ENCODE assay signal across 9 mouse cellular contexts in genomic region chr1:115684518-115685368, GRCm38 (mm10). TPM values are rescaled to one million over a fixed set of nuclear protein-coding genes. Genes with fewer than 3 reads are reported as not detected.
DNase-seq lines count a peak whose midpoint lies in the region; ATAC-seq and TF ChIP-seq lines count a peak whose summit lies in the region.
"Had no signal": no experiment of that assay in that cellular context is flagged by ENCODE, and none has a peak within 500 bp of the region (broad histone marks: within the 10 kb centered on the region; RNA-seq: fewer than 3 reads in every experiment).

Gene Cntnap5a, plus strand, starts transcription at chr1:115684756.

- H3K9me3 ChIP-seq in forebrain, embryonic 12.5 days = no peaks in the 10 kb centered on the region
- no peaks in the 10 kb centered on the region for H3K9me3 ChIP-seq in hindbrain, embryonic 10.5 days

- no peak within 1 kb of the TSS for H3K9ac ChIP-seq in forebrain, embryonic 12.5 days

- H3K4me3 ChIP-seq in forebrain, embryonic 12.5 days (replicated peaks) = peak within 1 kb of the TSS; percentile 33
- H3K4me3 ChIP-seq in hindbrain, embryonic 10.5 days = peak within 1 kb of the TSS; percentile 38
- peak within 1 kb of the TSS; percentile 62 for H3K4me3 ChIP-seq in layer of hippocampus, adult 2 months

- 11% methylated on average over 26 of the region's 26 CpGs for WGBS in forebrain, embryonic 12.5 days
- WGBS in hindbrain, embryonic 10.5 days = 14% methylated on average over 26 of the region's 26 CpGs

- ATAC-seq in forebrain, embryonic 12.5 days (ENCODE audit: low FRiP score) = peak; percentile 87

- 0 out of 2 replicates have a peak, but pooled peaks cover 3% of the 10 kb centered on the region for H3K4me1 ChIP-seq in forebrain, embryonic 12.5 days
- H3K4me1 ChIP-seq in hindbrain, embryonic 10.5 days (replicated peaks) = no peaks in the 10 kb centered on the region

- TF ChIP-seq CTCF in layer of hippocampus, adult 2 months (conservative IDR thresholded peaks at IDR 0.05) = no peak

- peak; percentile 12 to 56 for DNase-seq in spleen, postnatal 4 days (ENCODE audit: low spot score in 2 of 2)
- DNase-seq in spleen, adult 18-20 months = no peak
- DNase-seq in hindbrain, embryonic 10.5 days (ENCODE audit: low spot score) = peak; percentile 83
- peak; percentile 10 to 34 for DNase-seq in layer of hippocampus, adult 2 months (ENCODE audit: low spot score in 2 of 2)
- peak; percentile 26 to 36 for DNase-seq in lung, postnatal 4 days
- DNase-seq in right cerebral cortex, postnatal 10 days (ENCODE audit: low spot score in 2 of 2) = peak; percentile 71 to 76
- DNase-seq in thymus, postnatal 0 days (ENCODE audit: low spot score) = no peak

- H3K4me2 ChIP-seq in forebrain, embryonic 12.5 days = peak within 1 kb of the TSS; percentile 52

- no peaks in the 10 kb centered on the region for H3K36me3 ChIP-seq in forebrain, embryonic 12.5 days (replicated peaks)
- H3K36me3 ChIP-seq in hindbrain, embryonic 10.5 days = no peaks in the 10 kb centered on the region
- H3K36me3 ChIP-seq: G1E had no signal

- no peak within 1 kb of the TSS for H3K27ac ChIP-seq in forebrain, embryonic 12.5 days
- H3K27ac ChIP-seq in hindbrain, embryonic 10.5 days = no peak within 1 kb of the TSS
- H3K27ac ChIP-seq in layer of hippocampus, adult 2 months = peak within 1 kb of the TSS; percentile 61

- no peaks in the 10 kb centered on the region for H3K27me3 ChIP-seq in forebrain, embryonic 12.5 days
- H3K27me3 ChIP-seq in hindbrain, embryonic 10.5 days (ENCODE audit: insufficient read depth, poor library complexity, severe bottlenecking) = no peaks in the 10 kb centered on the region

RNA-seq across cellular contexts. Expression of gene Cntnap5a, which starts in this region (rescaled TPM):
- 0.17 and 0.23 TPM in 2 replicates for polyA plus RNA-seq in forebrain, embryonic 12.5 days (2016; fragmentation: Nextera tagmentation; extraction: Ambion mirVana)
- polyA plus RNA-seq in hindbrain, embryonic 10.5 days (2016; fragmentation: Nextera tagmentation; extraction: Ambion mirVana) = 0.05 and 0.07 TPM in 2 replicates
- total RNA-seq in layer of hippocampus, adult 2 months (2021) = 10 to 100 TPM; 15.3 to 16.7 TPM
- 0.01 TPM in 1 of 2 replicates, not detected in the other for polyA plus RNA-seq in thymus, postnatal 0 days (2015; fragmentation: Nextera tagmentation; extraction: Ambion mirVana)
- polyA plus RNA-seq: G1E had no signal

Comparison
In these comparisons a context has a peak if more than half of its experiments do, and no peak if none do; other contexts are left out.
1. DNase-seq: peak in spleen, postnatal 4 days (2 of 2), layer of hippocampus, adult 2 months (2 of 2), lung, postnatal 4 days (2 of 2) and right cerebral cortex, postnatal 10 days (2 of 2); none in spleen, adult 18-20 months (0 of 2) and thymus, postnatal 0 days (single experiment).
2. Peak in ATAC-seq, H3K4me3 ChIP-seq and H3K4me2 ChIP-seq in forebrain, embryonic 12.5 days; RNA of the gene not detected or under 1 TPM.
3. Peak in DNase-seq and H3K4me3 ChIP-seq in hindbrain, embryonic 10.5 days; RNA of the gene not detected or under 1 TPM.
4. Peak in every context shown above with its lines, with median percentiles within 50 percentile points of each other: H3K4me3 ChIP-seq.